Mouse (Mus musculus) CD4-positive, CD25-positive, alpha-beta regulatory T cell, adult 2 months (primary cell): ENCODE data around the gene Ppfia1.

Experiments
- DNase-seq: peaks from one replicate; pipeline ENCODE4 v3.0.0-alpha.2; 2012; ENCODE audit warnings: low read depth, low spot score

Ppfia1 gene

DNA sequence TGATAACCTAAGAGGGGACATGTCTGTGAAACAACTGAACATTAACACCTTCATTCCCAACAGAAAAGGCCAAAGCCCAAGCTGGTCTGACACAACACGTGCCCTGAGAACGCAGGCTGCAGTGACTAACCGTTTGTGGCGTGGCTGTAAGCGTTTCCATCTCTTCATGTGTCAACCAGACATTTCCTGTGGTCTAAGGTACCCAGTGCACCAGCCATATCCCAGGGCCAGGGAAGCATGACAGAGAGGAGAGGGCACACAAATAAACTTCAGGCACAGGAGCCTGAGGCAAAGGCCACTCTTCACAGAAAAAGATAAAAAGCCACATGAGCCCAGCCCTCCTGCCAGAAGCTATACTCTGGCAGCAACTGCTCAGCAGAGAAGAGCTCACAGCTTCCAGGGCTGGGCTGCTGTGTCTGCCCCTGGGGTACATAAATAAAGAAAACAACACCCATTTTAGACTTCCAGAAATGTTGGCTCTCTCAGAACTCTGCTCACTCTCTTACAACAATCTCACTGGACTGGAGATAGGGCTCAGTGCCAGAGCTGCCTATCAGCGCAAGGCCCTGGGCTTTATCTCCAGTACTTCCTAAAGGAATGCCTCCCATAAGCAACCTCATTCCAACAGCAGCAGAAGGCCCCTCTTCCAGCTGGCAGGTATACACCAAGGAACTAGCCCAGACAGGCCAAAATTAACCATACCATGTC, 64.3 kb downstream of the Ppfia1 start:
- no peak for DNase-seq

GRCm38 (mm10) chr7:144480314-144480713, 73.2 kb downstream of the Ppfia1 start:
- DNase-seq = no peak

DNA sequence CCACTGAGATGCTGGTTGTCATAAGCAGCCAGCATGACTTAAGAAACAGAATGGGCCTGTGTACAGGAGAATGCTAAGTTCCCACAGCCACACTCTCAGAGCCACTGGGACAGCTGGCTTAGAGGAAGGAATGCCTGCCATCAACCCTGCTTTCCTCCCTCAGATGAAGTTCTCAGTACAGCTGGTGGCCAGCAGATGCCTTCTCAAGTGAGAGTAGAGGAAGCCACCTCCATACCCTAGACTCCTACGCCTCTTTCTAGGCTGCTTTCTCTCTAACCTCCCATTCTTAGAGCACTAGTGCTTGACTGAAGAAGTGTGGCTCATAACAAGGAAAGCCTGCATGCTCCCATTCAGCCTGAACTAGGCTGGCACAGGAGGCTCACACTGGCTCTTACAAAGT, 74.0 kb downstream of the Ppfia1 start:
- DNase-seq = no peak

DNA sequence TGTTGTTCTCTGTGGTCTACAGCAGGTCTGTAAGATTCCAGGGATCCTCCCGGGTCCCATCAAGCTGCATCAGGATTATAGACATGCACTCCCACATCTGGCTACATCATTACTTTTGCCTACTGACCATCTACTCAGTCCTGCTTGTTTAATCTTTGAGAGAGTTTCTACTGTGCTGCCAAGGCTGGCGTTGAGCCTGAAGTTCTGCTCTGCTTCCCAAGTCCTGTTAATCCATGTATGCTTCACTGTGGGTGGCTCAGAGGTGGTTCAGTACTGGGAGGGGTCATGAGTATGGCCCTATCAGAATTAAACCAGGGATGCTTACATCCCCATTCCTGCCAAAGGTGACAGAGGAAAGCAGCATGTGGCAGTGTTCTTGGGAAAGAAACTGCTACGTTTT, 77.8 kb downstream of the Ppfia1 start:
- DNase-seq = no peak

- no peak for DNase-seq
Observed at GRCm38 (mm10) chr7:144473486-144473885, 80.0 kb downstream of the Ppfia1 start.

GRCm38 (mm10) chr7:144471103-144471502, 82.4 kb downstream of the Ppfia1 start:
- DNase-seq = no peak

DNA sequence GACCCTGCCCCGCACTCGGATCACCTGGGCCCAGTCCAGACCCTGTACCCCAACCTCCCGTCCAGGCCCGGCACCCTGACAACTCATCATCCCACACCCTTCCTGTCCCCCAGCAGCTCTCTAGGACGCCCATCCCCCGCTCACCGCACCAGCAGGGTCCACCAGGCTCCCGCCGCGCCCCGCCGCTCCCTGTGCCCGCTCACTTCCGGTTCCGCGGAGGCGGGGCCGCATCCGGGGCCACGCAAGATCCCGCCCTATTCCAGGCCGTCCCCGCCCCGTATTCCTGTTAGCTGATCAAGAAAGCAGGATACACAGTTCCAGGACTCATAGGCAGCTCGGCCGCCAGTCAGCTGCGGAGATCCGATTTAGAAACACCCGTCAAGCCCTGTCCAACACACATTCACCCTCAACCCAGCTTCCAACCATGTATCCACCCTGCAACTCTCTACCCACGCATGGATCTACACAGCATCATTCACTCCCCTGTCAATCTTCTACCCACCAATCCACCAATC, 82.9 kb downstream of the Ppfia1 start, which contains the start of gene Cttn:
Gene Cttn, minus strand, starts transcription at position 465 of the 515 bp plus-strand sequence.
- DNase-seq = peak; percentile 32

DNA sequence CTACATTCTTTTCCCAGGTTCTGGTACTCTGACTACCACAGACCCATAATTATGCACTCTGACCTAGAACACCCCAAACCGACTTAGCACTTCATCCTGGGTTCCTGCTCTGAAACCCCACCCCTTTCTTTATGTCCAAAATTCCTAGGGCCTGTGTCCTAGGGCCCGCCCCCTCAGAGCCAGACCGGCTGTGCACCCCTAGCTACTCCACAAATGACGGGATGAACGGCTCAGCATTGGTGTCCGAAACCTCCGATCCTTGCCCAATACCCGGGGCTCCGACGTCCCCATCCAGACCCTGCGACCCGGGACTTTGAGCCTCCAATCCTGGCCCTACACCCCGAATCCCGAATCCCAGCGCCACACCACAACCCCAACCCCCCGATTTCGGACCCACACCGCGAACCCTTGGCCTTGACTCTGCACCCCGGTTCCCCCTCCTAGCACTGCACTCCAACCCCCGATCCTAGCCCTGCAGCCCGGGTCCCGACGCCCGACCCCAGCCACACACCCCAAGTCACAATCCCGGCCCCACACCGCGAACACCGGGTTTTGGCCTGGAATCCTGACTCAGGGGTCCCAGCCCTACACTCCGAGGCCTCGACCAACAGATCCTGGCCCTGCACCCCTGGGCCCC, 83.5 kb downstream of the Ppfia1 start:
- DNase-seq = no peak

DNA sequence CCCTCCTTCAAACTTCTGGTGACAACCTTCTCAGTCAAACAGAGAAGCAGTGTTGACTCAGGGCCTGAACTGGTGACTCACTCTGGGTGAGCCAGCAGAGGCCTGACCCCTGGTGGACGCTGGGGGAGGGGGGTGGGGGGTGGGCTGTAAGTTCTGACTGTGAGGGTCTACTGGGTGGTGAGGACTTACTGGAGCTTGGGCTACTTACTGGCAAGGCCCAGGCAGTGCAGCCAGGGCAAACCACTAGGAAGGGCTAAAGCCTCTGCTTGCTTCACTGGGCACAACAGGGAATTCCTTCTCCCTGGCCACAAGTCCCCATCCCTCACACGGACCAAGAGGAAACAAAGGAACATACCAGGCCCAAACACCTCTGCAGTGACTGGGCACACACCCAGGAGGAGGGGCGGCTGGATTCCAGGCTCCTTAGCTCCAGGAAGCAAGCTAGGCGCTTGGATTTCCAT, 84.3 kb downstream of the Ppfia1 start:
- DNase-seq = no peak

GRCm38 (mm10) chr7:144468741-144469140, 84.8 kb downstream of the Ppfia1 start:
- DNase-seq = no peak

DNA sequence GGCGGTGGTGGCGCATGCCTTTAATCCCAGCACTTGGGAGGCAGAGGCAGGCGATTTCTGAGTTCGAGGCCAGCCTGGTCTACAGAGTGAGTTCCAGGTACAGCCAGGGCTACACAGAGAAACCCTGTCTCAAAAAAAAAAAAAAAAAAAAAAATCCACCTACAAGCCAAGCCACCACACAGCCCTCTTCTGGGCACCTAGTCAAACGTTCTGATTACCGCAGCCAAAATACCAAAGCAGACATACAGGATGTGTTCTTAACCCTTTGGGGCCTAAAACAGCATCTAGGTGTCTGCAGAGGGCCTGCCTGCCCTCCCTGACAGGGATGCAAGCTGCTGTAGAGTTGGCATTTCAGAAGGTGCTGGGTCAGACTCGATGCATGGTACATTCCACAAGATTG, 91.0 kb downstream of the Ppfia1 start:
- DNase-seq = no peak

- DNase-seq = no peak
Observed at GRCm38 (mm10) chr7:144461246-144461902, 92.2 kb downstream of the Ppfia1 start.

GRCm38 (mm10) chr7:144458881-144459280, 94.6 kb downstream of the Ppfia1 start:
- DNase-seq = no peak

DNA sequence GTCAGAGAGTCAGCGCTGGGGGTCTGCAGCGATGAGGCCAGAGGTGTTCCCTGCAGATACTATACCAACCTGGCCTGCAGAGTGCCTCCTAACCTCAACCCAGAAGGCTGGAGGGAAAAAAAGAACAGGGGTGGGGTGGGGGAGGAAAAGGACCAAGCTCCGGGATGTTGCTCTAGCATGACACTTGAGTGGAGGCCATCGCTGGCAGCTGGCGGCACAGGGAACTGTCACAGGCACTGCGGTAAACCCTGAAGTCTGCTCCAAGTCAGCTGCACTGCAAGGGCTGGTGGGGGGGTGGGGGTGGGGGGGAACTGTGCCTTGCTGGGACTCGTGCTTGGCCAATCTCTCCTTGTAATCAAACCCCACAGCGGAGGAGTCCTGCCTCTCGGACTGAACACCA, 102.9 kb downstream of the Ppfia1 start:
- no peak for DNase-seq

- no peak for DNase-seq
Observed at GRCm38 (mm10) chr7:144449637-144450570, 103.6 kb downstream of the Ppfia1 start.

GRCm38 (mm10) chr7:144448186-144448585, 105.3 kb downstream of the Ppfia1 start:
- no peak for DNase-seq

DNA sequence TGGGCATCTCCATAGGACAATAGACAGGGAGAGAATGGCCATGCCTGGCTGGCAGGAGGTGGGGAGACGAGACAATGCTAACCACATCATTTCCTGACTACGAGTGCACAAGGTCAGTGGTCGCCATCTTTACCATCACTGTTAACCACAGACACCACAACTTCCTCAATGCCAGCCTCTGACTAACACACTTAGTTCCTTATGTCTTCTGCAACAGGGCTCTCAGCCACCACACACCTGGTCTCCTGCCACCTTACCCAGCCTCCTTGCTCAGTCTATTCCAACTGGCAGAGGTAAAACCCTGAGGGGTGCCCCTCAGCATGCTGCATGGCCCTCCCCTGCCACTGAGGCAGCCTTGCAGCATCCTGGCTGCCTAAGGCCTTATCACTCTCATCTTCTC, 106.4 kb downstream of the Ppfia1 start:
- DNase-seq = peak; percentile 72

DNA sequence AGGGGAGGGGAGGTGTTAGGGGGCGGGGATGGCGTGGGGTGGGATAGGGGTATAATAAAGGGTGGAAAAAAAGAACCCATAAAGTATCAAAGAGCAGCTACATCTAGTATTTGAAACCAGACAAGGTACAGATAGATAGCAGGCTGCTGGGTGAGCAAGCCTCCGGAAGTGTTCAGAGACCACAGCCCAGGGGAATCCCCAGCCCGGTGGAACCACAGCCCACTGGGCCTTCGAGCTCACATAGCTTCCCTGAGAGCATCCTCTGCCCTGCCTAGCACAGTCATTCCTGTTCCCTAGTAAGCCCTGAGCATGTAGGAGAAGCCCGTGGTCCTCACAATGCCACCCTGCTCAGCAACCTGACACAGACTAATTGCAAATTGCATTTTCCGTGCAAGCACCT, 108.7 kb downstream of the Ppfia1 start:
- peak; percentile 84 for DNase-seq

DNA sequence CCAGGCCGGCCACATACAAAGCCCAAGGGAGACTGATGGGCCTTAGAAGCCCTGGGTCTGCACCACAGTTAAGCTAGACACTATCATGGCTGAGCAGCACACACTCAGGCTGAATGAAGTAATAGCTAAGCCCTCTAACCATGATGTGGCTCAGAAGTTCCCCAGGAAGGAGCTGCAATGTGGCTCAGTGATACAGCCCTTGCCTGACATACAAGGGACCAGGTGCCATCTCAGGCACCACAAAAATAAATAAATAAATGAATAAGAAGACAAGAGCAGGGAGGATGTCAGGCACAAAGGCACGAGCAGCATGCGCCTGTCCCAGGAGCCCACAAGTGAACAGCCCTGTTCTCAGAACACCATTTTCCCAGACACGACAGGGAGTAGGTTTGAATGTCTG, 111.6 kb downstream of the Ppfia1 start:
- no peak for DNase-seq

DNA sequence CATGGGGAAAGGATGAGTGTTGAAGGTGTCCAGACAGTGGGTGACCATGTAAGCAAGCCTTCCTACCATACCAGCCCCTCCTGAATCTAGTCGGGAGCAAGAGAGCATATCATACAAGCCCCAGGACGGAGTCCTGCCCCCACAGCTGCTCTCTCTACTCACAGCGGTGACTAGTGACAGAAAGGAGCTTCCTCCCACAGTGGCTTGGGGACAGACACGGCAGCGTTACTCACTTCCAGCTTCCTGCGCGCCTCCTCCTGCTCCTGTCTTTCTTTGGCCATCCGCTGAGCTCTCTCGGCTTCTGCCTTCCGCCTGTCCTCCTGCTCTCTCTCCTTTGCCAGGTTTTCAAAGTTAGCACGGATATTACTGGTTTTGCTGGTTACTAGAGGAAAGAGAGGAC, 112.1 kb downstream of the Ppfia1 start:
- no peak for DNase-seq

- DNase-seq = no peak
Observed at GRCm38 (mm10) chr7:144438811-144439210, 114.7 kb downstream of the Ppfia1 start.
